Mouse (Mus musculus) lung, postnatal 0 days (tissue): ENCODE measurements around the gene Abhd6. TPM values are rescaled to one million over a fixed set of nuclear protein-coding genes. Genes with fewer than 3 reads are reported as not detected.
A peak's percentile ranks its signal among the peaks of the same experiment; 100 is the strongest.

Source experiments
- ATAC-seq: fragments of 200-750 bp; cut with Nextera tagmentation; 2 replicates; pipeline ENCODE4 v1.8.0; 2017; ENCODE audit warnings: moderate library complexity
- DNase-seq: peaks from one replicate; pipeline ENCODE4 v3.0.0-alpha.2; 2016; ENCODE audit warnings: low spot score
- H3K27ac ChIP-seq: fragments of 300-500 bp; sonication (generic); 2 replicates; pipeline ENCODE4 v1.5.1; 2014; ENCODE audit warnings: antibody characterized with exemption, mild to moderate bottlenecking, low read length, mixed read lengths
- H3K27me3 ChIP-seq: fragments of 300-500 bp; sonication (generic); replicated peaks from 2 replicates; pipeline ENCODE4 v1.6.1; 2014; ENCODE audit warnings: low read length, mixed read lengths; ENCODE audit not compliant: insufficient read depth
- H3K36me3 ChIP-seq: fragments of 300-500 bp; sonication (generic); 2 replicates; pipeline ENCODE4 v1.6.1; 2014; ENCODE audit warnings: low read length, mixed read lengths; ENCODE audit not compliant: insufficient read depth
- H3K4me1 ChIP-seq: fragments of 300-500 bp; sonication (generic); 2 replicates; pipeline ENCODE4 v1.6.1; 2014; ENCODE audit warnings: antibody characterized with exemption, low read depth, low read length, mixed read lengths; ENCODE audit not compliant: insufficient read depth
- H3K4me2 ChIP-seq: fragments of 300-500 bp; sonication (generic); replicated peaks from 2 replicates; pipeline ENCODE4 v1.6.1; 2014; ENCODE audit warnings: low read depth, mild to moderate bottlenecking, low read length, moderate library complexity, mixed read lengths
- H3K4me3 ChIP-seq: fragments of 300-500 bp; sonication (generic); 2 replicates; pipeline ENCODE4 v1.5.1; 2014; ENCODE audit warnings: low read depth, low read length
- H3K9ac ChIP-seq: fragments of 300-500 bp; sonication (generic); replicated peaks from 2 replicates; pipeline ENCODE4 v1.6.1; 2014; ENCODE audit warnings: low read depth, mild to moderate bottlenecking
- H3K9me3 ChIP-seq: fragments of 300-500 bp; sonication (generic); 2 replicates; pipeline ENCODE4 v1.6.1; 2016; ENCODE audit warnings: low read length, mixed read lengths
- CTCF ChIP-seq: IDR thresholded peaks from 2 replicates; pipeline ENCODE4 v1.5.1; 2016; ENCODE audit warnings: antibody characterized with exemption, mild to moderate bottlenecking
- EP300 ChIP-seq: IDR thresholded peaks from 2 replicates; pipeline ENCODE4 v1.6.1; 2016; ENCODE audit warnings: antibody characterized with exemption, mild to moderate bottlenecking, control low read depth
- WGBS: fragments of 180-500 bp; shearing (Covaris S2); extraction: QIAGEN DNeasy Blood & Tissue Kit; methylation state at CpG from one replicate; pipeline ENCODE4 v1.1.7; 2014; 5-methylcytosine and 5-hydroxymethylcytosine counted together
- polyA plus RNA-seq: library from polyadenylated mRNA; unstranded; fragments of >200 nt; fragmentation: Nextera tagmentation; extraction: Ambion mirVana; gene quantifications from 2 replicates; pipeline ENCODE4 v1.2.1, GENCODE M21; 2015

Abhd6 gene
- polyA plus RNA-seq, 1 experiment from 2014 or later: 11.9 TPM

DNA sequence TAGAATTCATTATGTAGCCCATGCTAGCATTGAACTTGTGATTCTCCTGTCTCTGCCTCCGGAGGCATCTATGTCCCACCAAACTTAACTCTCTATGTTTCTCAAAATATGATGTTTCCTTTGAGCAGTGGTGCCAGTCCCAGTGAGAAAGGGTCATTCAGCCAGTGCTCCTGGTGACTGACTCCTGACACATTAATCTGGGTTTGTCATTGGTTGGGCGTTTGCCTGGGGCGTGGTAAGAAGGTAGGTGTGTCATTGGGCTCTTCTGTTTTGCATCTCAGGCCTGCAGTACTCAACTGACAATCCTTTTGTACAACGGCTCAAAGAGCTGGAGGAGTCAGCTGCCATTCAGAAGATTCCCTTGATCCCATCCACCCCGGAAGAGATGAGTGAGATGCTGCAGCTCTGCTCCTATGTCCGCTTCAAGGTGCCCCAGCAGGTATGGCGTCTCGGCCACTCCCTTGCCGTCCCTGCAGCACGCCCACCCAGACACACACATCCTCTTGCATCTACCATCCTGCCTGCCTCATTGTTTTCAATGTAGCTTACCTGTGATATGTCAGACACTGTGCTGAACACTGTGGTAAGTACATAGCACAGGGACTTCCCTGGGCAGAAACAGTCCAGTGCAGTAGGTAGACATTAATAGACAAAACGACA lies 42.6 kb downstream of the Abhd6 start:
- ATAC-seq (no peak), DNase-seq (no peak)
- H3K27ac ChIP-seq: no peak overlapping the region
- no peaks in the 10 kb centered on the region for H3K9me3 ChIP-seq
- no peak overlapping the region for H3K9ac ChIP-seq
- no peak overlapping the region for H3K4me3 ChIP-seq
- no peak for TF ChIP-seq CTCF
- TF ChIP-seq EP300: no peak
- no peak overlapping the region for H3K4me2 ChIP-seq
- H3K36me3 ChIP-seq: no peaks in the 10 kb centered on the region
- 83% methylated on average over 11 of the region's 11 CpGs for WGBS
- no peaks in the 10 kb centered on the region for H3K4me1 ChIP-seq
- H3K27me3 ChIP-seq: no peaks in the 10 kb centered on the region

DNA sequence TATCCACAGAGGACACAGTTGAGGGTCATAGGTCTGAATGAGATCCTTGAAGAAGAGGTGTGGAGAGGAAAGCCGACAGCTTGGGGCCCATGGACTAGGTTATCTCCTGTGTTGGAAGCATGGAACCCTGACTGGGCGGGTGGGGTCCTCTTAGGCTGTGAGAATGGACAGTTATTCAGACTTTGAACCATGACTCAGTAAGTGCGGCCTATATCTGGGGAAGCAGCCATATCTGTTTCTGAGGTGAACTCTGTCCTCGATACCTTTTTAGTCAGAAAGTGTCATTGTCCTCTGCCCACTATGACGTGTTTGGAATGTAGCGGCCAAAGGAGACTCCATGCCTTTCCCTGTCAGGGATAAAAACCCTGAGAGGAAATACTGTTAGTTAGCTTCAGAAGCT lies 44.1 kb downstream of the Abhd6 start:
- Histone ChIP-seq H3K4me3 (no peak overlapping the region), H3K9ac (no peak overlapping the region), H3K27me3 (no peaks in the 10 kb centered on the region), H3K36me3 (no peaks in the 10 kb centered on the region), H3K4me1 (no peaks in the 10 kb centered on the region), H3K9me3 (no peaks in the 10 kb centered on the region), H3K4me2 (no peak overlapping the region), H3K27ac (no peak overlapping the region)
- no peak for ATAC-seq
- no peak for DNase-seq
- WGBS: 95% methylated on average over 6 of the region's 6 CpGs
- TF ChIP-seq EP300 (no peak), CTCF (no peak)

DNA sequence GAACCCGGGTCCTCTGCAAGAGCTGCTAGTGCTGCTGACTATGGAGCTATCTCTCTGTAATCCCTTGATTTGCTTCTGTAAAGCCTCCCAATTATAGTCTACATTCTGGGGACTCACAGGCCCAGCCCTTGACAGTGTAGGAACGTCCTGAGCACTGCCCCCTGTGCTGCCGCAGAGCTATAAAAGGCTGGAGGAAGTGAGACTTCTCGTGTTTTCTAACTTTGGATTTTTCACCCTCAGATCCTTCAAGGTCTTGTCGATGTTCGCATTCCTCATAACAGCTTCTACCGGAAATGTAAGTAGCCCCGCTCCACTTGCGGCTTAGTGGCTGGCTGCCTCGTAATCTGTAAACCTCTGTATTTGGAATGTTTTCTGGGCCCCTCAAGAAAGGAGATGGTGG lies 46.6 kb downstream of the Abhd6 start:
- DNase-seq (no peak), ATAC-seq (no peak)
- Histone ChIP-seq H3K4me3 (no peak overlapping the region), H3K4me1 (no peaks in the 10 kb centered on the region), H3K27ac (no peak overlapping the region), H3K9ac (no peak overlapping the region), H3K27me3 (no peaks in the 10 kb centered on the region), H3K4me2 (no peak overlapping the region), H3K9me3 (no peaks in the 10 kb centered on the region), H3K36me3 (no peaks in the 10 kb centered on the region)
- 80% methylated on average over 10 of the region's 10 CpGs for WGBS
- TF ChIP-seq CTCF: no peak
- TF ChIP-seq EP300: no peak

DNA sequence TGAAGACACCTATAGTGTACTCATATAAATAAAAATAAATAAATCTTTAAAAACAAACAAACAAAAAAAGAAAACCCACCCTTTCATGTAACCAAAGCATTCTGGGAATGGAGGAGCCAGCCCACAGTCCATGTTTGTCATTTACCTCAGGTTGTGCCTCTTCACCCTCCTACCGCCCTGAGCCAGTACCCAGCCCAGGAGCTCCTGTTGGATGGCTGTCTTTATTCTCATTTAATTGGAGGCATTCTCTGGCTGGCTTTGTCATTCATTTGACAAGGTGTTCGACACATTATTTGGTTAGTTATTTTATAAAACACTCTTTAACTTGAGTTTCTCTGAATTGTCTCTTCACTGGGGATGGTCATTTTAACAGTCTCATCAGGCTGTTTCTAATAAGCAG lies 49.2 kb downstream of the Abhd6 start:
- Histone ChIP-seq H3K36me3 (no peaks in the 10 kb centered on the region), H3K4me2 (no peak overlapping the region), H3K4me1 (no peaks in the 10 kb centered on the region), H3K27ac (no peak overlapping the region), H3K9ac (no peak overlapping the region), H3K4me3 (no peak overlapping the region), H3K9me3 (no peaks in the 10 kb centered on the region), H3K27me3 (no peaks in the 10 kb centered on the region)
- ATAC-seq (no peak), DNase-seq (no peak)
- WGBS: 90% methylated on average over 2 of the region's 2 CpGs
- TF ChIP-seq CTCF: no peak
- no peak for TF ChIP-seq EP300

DNA sequence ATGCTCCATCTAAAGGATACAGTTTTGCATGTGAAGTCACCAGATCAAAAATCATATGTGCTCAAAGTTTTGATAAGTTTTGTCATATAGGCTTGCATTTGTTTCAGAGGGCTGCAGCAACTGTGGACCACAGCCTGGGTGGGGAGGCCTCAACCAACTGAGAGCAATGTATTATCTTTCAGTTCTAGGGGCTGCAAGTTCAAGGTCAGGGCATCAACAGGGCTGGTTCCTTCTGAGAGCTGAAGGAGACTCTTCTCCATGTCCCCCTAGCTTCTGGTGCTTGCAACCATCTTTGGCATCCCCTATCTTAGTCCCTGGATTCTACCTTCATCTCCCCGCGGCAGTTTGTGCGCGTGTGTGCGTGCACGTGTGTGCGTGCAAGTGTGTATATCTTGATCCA lies 50.0 kb downstream of the Abhd6 start:
- H3K4me1 ChIP-seq: no peaks in the 10 kb centered on the region
- ATAC-seq: no peak
- no peak overlapping the region for H3K27ac ChIP-seq
- H3K4me3 ChIP-seq: no peak overlapping the region
- DNase-seq: no peak
- no peaks in the 10 kb centered on the region for H3K36me3 ChIP-seq
- whole genome bisulfite sequencing: over 99% methylated on average over 7 of the region's 7 CpGs
- TF ChIP-seq CTCF (no peak), EP300 (no peak)
- H3K9ac ChIP-seq: no peak overlapping the region
- H3K9me3 ChIP-seq: no peaks in the 10 kb centered on the region
- H3K27me3 ChIP-seq: no peaks in the 10 kb centered on the region
- H3K4me2 ChIP-seq: no peak overlapping the region

DNA sequence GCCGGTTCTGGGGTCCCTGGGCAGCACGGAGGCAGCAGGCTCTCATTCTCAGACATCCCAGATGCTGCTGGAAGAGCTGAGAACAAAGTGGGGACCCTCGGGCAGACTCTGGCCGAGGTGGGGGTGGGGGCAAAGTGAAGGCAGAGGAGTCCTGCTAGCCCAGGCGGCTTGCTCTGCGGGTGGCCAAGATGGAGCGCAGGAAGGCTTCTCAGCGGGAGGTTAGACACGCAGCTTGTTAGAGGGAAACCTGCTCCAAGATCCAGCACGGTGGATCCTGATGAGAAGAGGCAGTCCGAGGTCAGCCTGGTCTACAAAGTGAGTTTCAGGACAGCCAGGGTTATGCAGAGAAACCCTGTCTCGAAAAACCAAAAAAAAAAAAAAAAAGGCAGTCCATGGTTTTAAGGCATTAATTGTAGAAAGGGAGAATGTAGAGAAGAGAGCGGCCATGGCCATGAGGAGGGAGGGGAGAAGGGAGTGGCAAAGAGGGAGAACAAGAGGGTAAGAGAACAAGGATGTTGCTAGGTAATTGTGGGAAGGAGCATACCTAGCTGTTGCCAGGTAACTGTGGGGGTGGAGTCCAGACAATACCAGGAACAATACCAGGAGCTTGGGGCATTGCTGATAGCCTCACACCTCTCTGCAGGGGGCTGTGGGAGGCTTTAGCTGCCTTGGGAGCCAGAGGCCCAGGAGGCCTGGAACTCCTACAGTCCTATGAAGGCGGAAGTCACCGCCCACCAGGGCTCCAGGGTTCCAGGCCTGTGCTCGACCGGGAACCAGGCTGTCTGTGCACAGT lies 51.8 kb downstream of the Abhd6 start:
- no peaks in the 10 kb centered on the region for H3K9me3 ChIP-seq
- no peak for TF ChIP-seq EP300
- TF ChIP-seq CTCF: no peak
- ATAC-seq: peak; percentile 89
- 44% methylated on average over 17 of the region's 17 CpGs for WGBS
- H3K9ac ChIP-seq: no peak overlapping the region
- H3K4me3 ChIP-seq: no peak overlapping the region
- no peak overlapping the region for H3K27ac ChIP-seq
- H3K4me2 ChIP-seq: no peak overlapping the region
- H3K36me3 ChIP-seq: no peaks in the 10 kb centered on the region
- H3K27me3 ChIP-seq: no peaks in the 10 kb centered on the region
- peak; percentile 73 for DNase-seq
- no peaks in the 10 kb centered on the region for H3K4me1 ChIP-seq
